Mouse (Mus musculus): ENCODE data around the gene Mrpl12. TPM values are rescaled to one million over a fixed set of nuclear protein-coding genes. Genes with fewer than 3 reads are reported as not detected.

The Mrpl12 gene
- polyA plus RNA-seq, 1 experiment = 119 TPM

DNA sequence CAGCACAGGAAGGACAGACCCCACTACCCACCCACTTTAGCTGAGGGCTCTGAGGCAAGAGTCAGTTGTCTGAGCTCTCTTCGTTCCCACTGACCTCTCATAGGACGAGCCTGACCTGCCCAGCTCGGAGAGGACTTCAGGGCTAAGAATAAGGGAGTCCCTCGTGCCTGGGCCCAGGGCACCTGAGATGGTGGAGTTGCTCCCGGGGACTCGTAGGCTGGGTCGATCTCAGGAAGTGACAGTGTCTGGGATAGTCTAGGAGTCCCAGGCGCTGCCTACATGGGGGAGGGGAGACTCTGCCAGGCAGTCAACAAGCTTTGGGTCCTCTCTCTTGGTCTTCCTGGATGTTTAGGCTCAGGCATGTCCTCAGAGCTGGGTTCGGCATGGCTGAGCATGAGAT lies 36.1 kb downstream of the Mrpl12 start:
- WGBS = 85% methylated on average over 9 of the region's 9 CpGs
- H3K27me3 ChIP-seq (ENCODE audit: control insufficient read depth, insufficient read depth, low read length) = no peaks in the 10 kb centered on the region
- 0 out of 2 replicates have a peak overlapping the region, but pooled peaks have one; percentile 2 for H3K27ac ChIP-seq (ENCODE audit: insufficient read depth, low read length)

DNA sequence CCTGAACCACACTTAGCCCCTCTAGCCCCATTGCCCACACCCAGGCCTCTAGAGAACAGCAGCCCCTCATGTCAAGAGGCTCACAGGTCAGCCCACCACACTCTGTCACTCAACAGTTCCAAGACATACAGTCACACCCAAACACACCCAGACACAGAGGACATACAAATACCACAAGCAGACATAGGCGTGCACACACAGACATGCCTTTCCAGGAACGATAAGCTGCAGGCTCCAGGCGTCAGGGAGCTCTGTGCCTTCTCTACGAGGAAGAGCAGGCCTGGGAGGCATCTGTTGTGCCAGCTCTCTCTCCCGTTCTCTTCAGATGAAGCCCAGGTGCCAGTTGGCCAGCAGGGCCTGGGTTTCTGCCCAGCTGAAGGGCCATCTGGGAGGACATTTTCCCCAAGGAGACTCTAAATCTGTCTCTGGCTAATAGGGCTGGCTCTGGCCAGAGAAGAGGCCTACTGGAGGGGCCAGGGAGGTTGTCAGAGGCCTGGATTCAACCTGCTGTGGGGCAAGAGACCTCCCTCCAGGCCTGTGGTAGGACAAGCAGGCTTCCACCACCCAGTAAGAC lies 36.6 kb downstream of the Mrpl12 start:
- DNase-seq = peak; percentile 88 to 93
- Histone ChIP-seq H3K27me3 (ENCODE audit: control insufficient read depth, insufficient read depth, low read length) (no peaks in the 10 kb centered on the region), H3K4me1 (ENCODE audit: control insufficient read depth, insufficient read depth, low read length) (peaks cover 21% of the 10 kb centered on the region), H3K4me3 (replicated peaks; ENCODE audit: insufficient read depth, low read depth, low read length) (no peak overlapping the region), H3K27ac (ENCODE audit: insufficient read depth, low read length) (peak overlapping the region; percentile 95)
- WGBS = 8% methylated on average over 5 of the region's 5 CpGs
- no peak for TF ChIP-seq POLR2A (IDR thresholded peaks at IDR 0.05; ENCODE audit: borderline replicate concordance, insufficient read depth, low read length)
- TF ChIP-seq CTCF (IDR thresholded peaks at IDR 0.05; ENCODE audit: borderline replicate concordance, insufficient read depth, low read depth, low read length) = no peak

More for the DNA sequence above, 36.1 kb downstream of the Mrpl12 start:
- DNase-seq = no peak
- Histone ChIP-seq H3K4me1 (ENCODE audit: control insufficient read depth, insufficient read depth, low read length) (peaks cover 21% of the 10 kb centered on the region), H3K4me3 (replicated peaks; ENCODE audit: insufficient read depth, low read depth, low read length) (no peak overlapping the region)
- TF ChIP-seq POLR2A (IDR thresholded peaks at IDR 0.05; ENCODE audit: borderline replicate concordance, insufficient read depth, low read length) (no peak), CTCF (IDR thresholded peaks at IDR 0.05; ENCODE audit: borderline replicate concordance, insufficient read depth, low read depth, low read length) (no peak)

GRCm38 (mm10) chr11:120522581-120522980 lies 38.2 kb downstream of the Mrpl12 start:
- H3K4me1 ChIP-seq (ENCODE audit: control insufficient read depth, insufficient read depth, low read length) = peaks cover 21% of the 10 kb centered on the region
- no peak for DNase-seq
- WGBS = 95% methylated on average over 8 of the region's 8 CpGs
- TF ChIP-seq CTCF (IDR thresholded peaks at IDR 0.05; ENCODE audit: borderline replicate concordance, insufficient read depth, low read depth, low read length) (no peak), POLR2A (IDR thresholded peaks at IDR 0.05; ENCODE audit: borderline replicate concordance, insufficient read depth, low read length) (no peak)
- no peak overlapping the region for H3K4me3 ChIP-seq (replicated peaks; ENCODE audit: insufficient read depth, low read depth, low read length)
- no peaks in the 10 kb centered on the region for H3K27me3 ChIP-seq (ENCODE audit: control insufficient read depth, insufficient read depth, low read length)
- no peak overlapping the region for H3K27ac ChIP-seq (ENCODE audit: insufficient read depth, low read length)

DNA sequence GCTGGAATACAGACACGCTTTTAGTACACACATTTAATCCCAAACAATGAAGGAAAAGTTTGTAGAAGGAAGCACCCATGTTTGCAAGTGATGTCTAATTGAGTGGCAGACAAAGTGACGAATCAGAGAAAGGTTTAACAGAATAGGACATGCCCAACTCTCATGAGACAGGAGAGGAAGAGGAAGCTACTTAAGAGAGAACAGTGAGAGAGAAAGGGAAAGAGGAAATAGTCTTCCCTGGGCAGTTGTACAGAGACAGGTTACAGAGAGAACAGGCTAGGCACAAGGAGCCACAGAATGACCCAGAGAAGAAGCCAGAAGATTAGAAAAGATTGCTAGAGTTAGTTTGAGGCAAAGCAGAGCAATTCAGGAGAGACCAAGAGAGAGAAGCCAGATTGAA lies 41.5 kb downstream of the Mrpl12 start:
- WGBS = 88% methylated on average over 2 of the region's 2 CpGs
- no peak overlapping the region for H3K27ac ChIP-seq (ENCODE audit: insufficient read depth, low read length)
- H3K4me3 ChIP-seq (replicated peaks; ENCODE audit: insufficient read depth, low read depth, low read length) = no peak overlapping the region
- H3K4me1 ChIP-seq (ENCODE audit: control insufficient read depth, insufficient read depth, low read length) = peaks cover 16% of the 10 kb centered on the region
- peaks cover 4% of the 10 kb centered on the region; the same call in 1 of the 2 replicates for H3K27me3 ChIP-seq (ENCODE audit: control insufficient read depth, insufficient read depth, low read length)
- no peak for DNase-seq
- no peak for TF ChIP-seq CTCF (IDR thresholded peaks at IDR 0.05; ENCODE audit: borderline replicate concordance, insufficient read depth, low read depth, low read length)
- TF ChIP-seq POLR2A (IDR thresholded peaks at IDR 0.05; ENCODE audit: borderline replicate concordance, insufficient read depth, low read length) = no peak

DNA sequence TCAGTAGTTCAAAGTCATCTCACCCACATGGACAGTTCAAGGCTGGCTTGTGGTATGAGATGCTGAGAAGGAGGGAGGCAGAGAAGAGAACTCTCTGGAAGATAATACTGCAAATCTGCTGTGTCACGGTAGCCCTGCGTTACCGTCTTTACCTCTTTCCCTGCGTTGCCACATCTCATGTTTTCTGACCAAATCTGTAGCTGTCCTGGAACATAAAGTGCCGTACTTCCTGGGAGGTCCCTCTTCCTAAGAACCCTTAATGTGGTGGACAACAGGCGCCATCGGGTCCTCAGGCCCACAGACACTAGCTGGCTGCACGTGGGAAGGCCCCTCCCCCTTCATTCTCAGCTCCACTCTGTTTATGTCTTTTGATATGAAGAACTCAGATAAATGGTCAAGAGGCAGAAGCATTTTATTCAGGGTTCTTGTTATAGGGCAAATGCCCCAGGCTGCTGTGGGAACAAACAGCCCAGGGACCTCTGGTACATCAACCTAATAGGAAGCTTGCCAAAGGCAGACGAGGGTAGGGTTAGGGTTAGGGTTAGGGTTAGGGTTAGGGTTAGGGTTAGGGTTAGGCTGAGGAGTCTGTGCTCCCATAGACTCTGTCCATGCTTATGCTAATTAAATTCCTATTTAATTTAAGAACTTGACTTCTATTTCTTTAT lies 43.4 kb downstream of the Mrpl12 start:
- Histone ChIP-seq H3K27me3 (ENCODE audit: control insufficient read depth, insufficient read depth, low read length) (peaks cover 4% of the 10 kb centered on the region; the same call in 1 of the 2 replicates), H3K4me3 (replicated peaks; ENCODE audit: insufficient read depth, low read depth, low read length) (no peak overlapping the region), H3K4me1 (ENCODE audit: control insufficient read depth, insufficient read depth, low read length) (peaks cover 6% of the 10 kb centered on the region), H3K27ac (ENCODE audit: insufficient read depth, low read length) (no peak overlapping the region)
- no peak for DNase-seq
- TF ChIP-seq CTCF (IDR thresholded peaks at IDR 0.05; ENCODE audit: borderline replicate concordance, insufficient read depth, low read depth, low read length) (no peak), POLR2A (IDR thresholded peaks at IDR 0.05; ENCODE audit: borderline replicate concordance, insufficient read depth, low read length) (no peak)
- 87% methylated on average over 9 of the region's 9 CpGs for WGBS

GRCm38 (mm10) chr11:120528903-120529302 lies 44.5 kb downstream of the Mrpl12 start:
- Histone ChIP-seq H3K27ac (ENCODE audit: insufficient read depth, low read length) (no peak overlapping the region), H3K4me3 (replicated peaks; ENCODE audit: insufficient read depth, low read depth, low read length) (no peak overlapping the region), H3K4me1 (ENCODE audit: control insufficient read depth, insufficient read depth, low read length) (peaks cover 6% of the 10 kb centered on the region), H3K27me3 (ENCODE audit: control insufficient read depth, insufficient read depth, low read length) (peaks cover 4% of the 10 kb centered on the region; the same call in 1 of the 2 replicates)
- DNase-seq = no peak
- 69% methylated on average over 4 of the region's 4 CpGs for WGBS
- no peak for TF ChIP-seq CTCF (IDR thresholded peaks at IDR 0.05; ENCODE audit: borderline replicate concordance, insufficient read depth, low read depth, low read length)

DNA sequence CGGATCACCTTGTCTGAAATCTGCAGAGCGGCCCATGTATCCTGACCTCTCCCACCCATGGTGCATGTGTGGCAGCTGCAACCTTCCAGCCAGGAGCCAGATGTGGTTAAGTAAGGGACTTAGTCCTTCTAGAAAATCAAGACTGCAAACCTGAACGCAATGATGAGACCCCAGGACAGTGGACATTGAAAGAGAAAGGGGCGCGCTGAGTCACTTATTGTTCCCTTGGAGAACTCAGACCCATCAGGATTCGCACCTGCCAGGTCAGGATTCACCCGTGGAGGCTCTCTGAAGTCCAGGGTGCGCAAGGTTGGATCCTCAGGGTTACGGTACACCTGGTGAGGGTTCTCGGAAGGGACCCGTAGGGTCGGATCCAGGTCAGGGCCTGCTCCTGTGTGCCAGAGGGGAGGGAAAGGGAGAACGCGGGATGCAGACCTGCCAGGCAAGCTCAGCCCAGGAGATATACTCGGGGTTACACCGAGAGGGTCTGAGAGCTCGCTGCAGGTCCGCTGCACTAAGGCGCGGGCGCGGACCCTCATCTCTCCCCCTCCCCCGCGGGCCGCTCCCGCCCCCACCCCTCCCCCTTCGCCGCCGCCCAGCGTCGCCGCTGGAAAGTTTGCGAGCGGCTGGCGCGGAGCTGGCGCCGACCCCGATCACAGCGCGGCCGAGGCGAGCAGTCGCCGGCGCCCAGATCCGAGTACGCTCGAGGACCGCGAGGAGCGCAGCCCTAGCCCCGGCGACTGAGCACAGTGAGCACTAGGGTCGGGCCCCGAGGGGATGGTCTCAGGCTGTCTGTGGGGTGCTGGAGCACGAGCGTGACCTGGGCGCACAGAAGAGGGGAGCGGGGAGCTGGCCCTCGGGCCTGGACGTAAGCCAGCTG lies 45.9 kb downstream of the Mrpl12 start, which contains the start of gene Gcgr:
Gene Gcgr, plus strand, starts transcription at position 615 of the 880 bp plus-strand sequence.
- Histone ChIP-seq H3K4me1 (ENCODE audit: control insufficient read depth, insufficient read depth, low read length) (peaks cover 6% of the 10 kb centered on the region), H3K4me3 (replicated peaks; ENCODE audit: insufficient read depth, low read depth, low read length) (no peak within 1 kb of the TSS), H3K27ac (ENCODE audit: insufficient read depth, low read length) (no peak within 1 kb of the TSS), H3K27me3 (ENCODE audit: control insufficient read depth, insufficient read depth, low read length) (peaks cover 4% of the 10 kb centered on the region; the same call in 1 of the 2 replicates)
- no peak for DNase-seq
- 12% methylated on average over 59 of the region's 62 CpGs for WGBS
- TF ChIP-seq POLR2A (IDR thresholded peaks at IDR 0.05; ENCODE audit: borderline replicate concordance, insufficient read depth, low read length) = no peak
- no peak for TF ChIP-seq CTCF (IDR thresholded peaks at IDR 0.05; ENCODE audit: borderline replicate concordance, insufficient read depth, low read depth, low read length)

Measured in cerebellum, adult 2 months (tissue).